Mouse (Mus musculus) bone marrow, adult 2 months (tissue): ENCODE measurements at regions not wholly inside any gene's neighbourhood (a gene's known extent, or its start where the extent isn't known, plus 50 kb on each side); places are given as distances from the start of the nearest gene placed in this dataset.
"Not testable (repeated sequence)": the region's sequence is repeated elsewhere in the genome, so short reads cannot be mapped to it uniquely, and the experiment has no call there.

Experiments
- H3K27ac ChIP-seq: fragments of 200-500 bp; 2 replicates; pipeline ENCODE4 v1.5.1; 2012; ENCODE audit warnings: low read depth, mild to moderate bottlenecking, control low read depth, inconsistent platforms, low read length; ENCODE audit not compliant: control insufficient read depth, poor library complexity, insufficient read depth
- H3K4me1 ChIP-seq: fragments of 200-500 bp; 2 replicates; pipeline ENCODE4 v1.6.1; 2011; ENCODE audit warnings: low read length; ENCODE audit not compliant: control insufficient read depth, insufficient read depth
- H3K4me3 ChIP-seq: fragments of 200-500 bp; replicated peaks from 2 replicates; pipeline ENCODE3; 2011; ENCODE audit warnings: mild to moderate bottlenecking, low read depth, low read length, control low read depth; ENCODE audit not compliant: control insufficient read depth
- CTCF ChIP-seq: fragments of 200-500 bp; IDR thresholded peaks from 2 replicates; pipeline ENCODE4 v1.5.1; 2011; ENCODE audit warnings: low read length, control low read depth; ENCODE audit not compliant: control insufficient read depth, insufficient read depth
- POLR2A ChIP-seq: fragments of 200-500 bp; IDR thresholded peaks from 2 replicates; pipeline ENCODE4 v1.6.1; 2011; ENCODE audit warnings: low read depth, mild to moderate bottlenecking, control low read depth, low read length, borderline replicate concordance; ENCODE audit not compliant: control insufficient read depth
- WGBS: fragments of 180-500 bp; shearing (Covaris S2); methylation state at CpG from one replicate; pipeline ENCODE4 v1.1.7; 2018; 5-methylcytosine and 5-hydroxymethylcytosine counted together

- Histone ChIP-seq H3K4me3 (no peak overlapping the region), H3K27ac (no peak overlapping the region), H3K4me1 (no peaks in the 10 kb centered on the region)
- WGBS, result 69% methylated on average over 5 of the region's 5 CpGs
- no peak for TF ChIP-seq CTCF
- no peak for TF ChIP-seq POLR2A
Observed at GRCm38 (mm10) chr6:6371444-6372093, 154.6 kb upstream of the Slc25a13 start.

GRCm38 (mm10) chr6:6364037-6364436, 147.1 kb upstream of the Slc25a13 start:
- no peak for TF ChIP-seq CTCF
- no peak for TF ChIP-seq POLR2A
- no peak overlapping the region for H3K4me3 ChIP-seq
- no peaks in the 10 kb centered on the region for H3K4me1 ChIP-seq
- no peak overlapping the region for H3K27ac ChIP-seq
- WGBS, result 62% methylated on average over 4 of the region's 4 CpGs

- TF ChIP-seq POLR2A (no peak), CTCF (no peak)
- 80% methylated on average over 4 of the region's 4 CpGs for WGBS
- no peaks in the 10 kb centered on the region for H3K4me1 ChIP-seq
Observed at GRCm38 (mm10) chr6:6362678-6363354, 145.8 kb upstream of the Slc25a13 start.

GRCm38 (mm10) chr6:6361181-6361580, 144.2 kb upstream of the Slc25a13 start:
- not testable (repeated sequence) for H3K4me1 ChIP-seq, H3K4me3 ChIP-seq, H3K27ac ChIP-seq

More at GRCm38 (mm10) chr6:6362678-6363354, 145.8 kb upstream of the Slc25a13 start:
- Histone ChIP-seq H3K4me3 (no peak overlapping the region), H3K27ac (no peak overlapping the region)

- Histone ChIP-seq H3K4me3 (no peak overlapping the region), H3K4me1 (no peaks in the 10 kb centered on the region), H3K27ac (no peak overlapping the region)
- TF ChIP-seq POLR2A, result no peak
- WGBS, result 77% methylated on average over 2 of the region's 2 CpGs
Observed at GRCm38 (mm10) chr6:6357477-6357876, 140.5 kb upstream of the Slc25a13 start.

GRCm38 (mm10) chr6:6356967-6357366, 140.0 kb upstream of the Slc25a13 start:
- TF ChIP-seq CTCF, result no peak
- no peak overlapping the region for H3K4me3 ChIP-seq
- no peak overlapping the region for H3K27ac ChIP-seq
- no peaks in the 10 kb centered on the region for H3K4me1 ChIP-seq
- WGBS, result 74% methylated on average over 6 of the region's 6 CpGs

GRCm38 (mm10) chr6:6335251-6335650, 118.3 kb upstream of the Slc25a13 start:
- no peak overlapping the region for H3K4me3 ChIP-seq
- H3K4me1 ChIP-seq, result no peaks in the 10 kb centered on the region
- 88% methylated on average over 8 of the region's 8 CpGs for WGBS
- no peak overlapping the region for H3K27ac ChIP-seq
- TF ChIP-seq CTCF (no peak), POLR2A (no peak)

GRCm38 (mm10) chr6:6330271-6330670, 113.3 kb upstream of the Slc25a13 start:
- WGBS, result 96% methylated on average over 1 of the region's 1 CpGs
- H3K4me3 ChIP-seq, result no peak overlapping the region
- no peaks in the 10 kb centered on the region for H3K4me1 ChIP-seq
- TF ChIP-seq POLR2A (no peak), CTCF (no peak)
- no peak overlapping the region for H3K27ac ChIP-seq

GRCm38 (mm10) chr6:6325516-6325915, 108.5 kb upstream of the Slc25a13 start:
- no peaks in the 10 kb centered on the region for H3K4me1 ChIP-seq
- no peak for TF ChIP-seq CTCF
- TF ChIP-seq POLR2A, result no peak
- H3K27ac ChIP-seq, result no peak overlapping the region
- H3K4me3 ChIP-seq, result no peak overlapping the region
- 3% methylated on average over 1 of the region's 1 CpGs for WGBS
